Comparison of ENCODE assay signal across 25 mouse cellular contexts in the genomic region with DNA sequence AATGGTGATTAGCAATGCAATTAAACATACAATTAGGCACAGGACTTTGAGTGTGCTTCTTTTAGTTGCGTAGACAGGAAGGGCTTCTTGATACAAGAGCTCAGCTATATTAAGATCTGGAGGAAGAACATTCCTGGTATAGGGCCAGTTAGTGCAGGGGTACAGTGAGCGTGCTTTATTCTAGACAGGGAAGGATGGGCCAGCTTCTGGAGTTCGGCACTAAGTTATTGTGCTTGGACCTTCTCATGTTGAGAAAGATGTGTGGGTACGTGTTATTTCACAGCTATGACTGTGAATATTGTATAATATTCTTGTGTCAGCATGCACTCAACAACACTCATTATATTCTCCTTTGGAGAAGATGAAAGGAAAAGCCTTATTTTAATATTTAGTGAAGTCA.
"Had no signal": no experiment of that assay in that cellular context is flagged by ENCODE, and none has a peak within 500 bp of the region (broad histone marks: within the 10 kb centered on the region; RNA-seq: fewer than 3 reads in every experiment).

No protein-coding gene starts in this region.

- H3K27ac ChIP-seq: heart, adult 2 months; heart, embryonic 13.5 days; heart, embryonic 15.5 days; hindbrain, embryonic 13.5 days; hindbrain, embryonic 15.5 days; hindbrain, postnatal 0 days; kidney, embryonic 15.5 days; kidney, postnatal 0 days; limb, embryonic 13.5 days; limb, embryonic 15.5 days; liver, embryonic 12.5 days; liver, embryonic 14.5 days had no signal

- ATAC-seq: hindbrain, postnatal 0 days; intestine, embryonic 16.5 days; liver, embryonic 12.5 days had no signal

- H3K9me3 ChIP-seq: heart, embryonic 13.5 days; heart, embryonic 15.5 days; hindbrain, embryonic 13.5 days; hindbrain, embryonic 15.5 days; kidney, embryonic 15.5 days; limb, embryonic 13.5 days; limb, embryonic 15.5 days; liver, embryonic 12.5 days had no signal

- H3K4me3 ChIP-seq: heart, adult 2 months; heart, embryonic 13.5 days; heart, embryonic 15.5 days; hindbrain, embryonic 13.5 days; hindbrain, embryonic 15.5 days; kidney, embryonic 15.5 days; limb, embryonic 13.5 days; limb, embryonic 15.5 days; liver, embryonic 12.5 days had no signal

- DNase-seq: gastrocnemius, postnatal 14 days; gastrocnemius, postnatal 36 days; heart, adult 2 months; heart, postnatal 10 days; kidney, adult 11 months; kidney, adult 2 months; kidney, adult 9 months; kidney, postnatal 14 days; kidney, postnatal 36 days; layer of hippocampus, adult 9-11 months; layer of hippocampus, postnatal 36 days; left cerebral cortex, postnatal 4 days had no signal

- H3K9ac ChIP-seq: heart, embryonic 13.5 days; heart, embryonic 15.5 days; hindbrain, embryonic 13.5 days; hindbrain, embryonic 15.5 days; kidney, embryonic 15.5 days; limb, embryonic 13.5 days; limb, embryonic 15.5 days; liver, embryonic 12.5 days; liver, embryonic 14.5 days had no signal

- H3K36me3 ChIP-seq: heart, embryonic 13.5 days; heart, embryonic 15.5 days; hindbrain, embryonic 13.5 days; hindbrain, embryonic 15.5 days; kidney, embryonic 15.5 days; limb, embryonic 13.5 days; limb, embryonic 15.5 days; liver, embryonic 12.5 days had no signal

- H3K27me3 ChIP-seq: heart, embryonic 13.5 days; heart, embryonic 15.5 days; hindbrain, embryonic 13.5 days; hindbrain, embryonic 15.5 days; kidney, embryonic 15.5 days; limb, embryonic 13.5 days; limb, embryonic 15.5 days; liver, embryonic 12.5 days had no signal

- H3K4me1 ChIP-seq: kidney, embryonic 15.5 days; limb, embryonic 15.5 days had no signal

- H3K4me2 ChIP-seq: heart, embryonic 11.5 days; heart, embryonic 13.5 days; heart, embryonic 15.5 days; hindbrain, embryonic 13.5 days; hindbrain, embryonic 15.5 days; kidney, embryonic 15.5 days; limb, embryonic 13.5 days; limb, embryonic 15.5 days; liver, embryonic 12.5 days had no signal
